Comparison of ENCODE assay signal across 9 mouse cellular contexts in genomic region chr11:86436843-86437242, GRCm38 (mm10). TPM values are rescaled to one million over a fixed set of nuclear protein-coding genes. Genes with fewer than 3 reads are reported as not detected.
DNase-seq lines count a peak whose midpoint lies in the region; ATAC-seq lines count a peak whose summit lies in the region.
"Had no signal": no experiment of that assay in that cellular context is flagged by ENCODE, and none has a peak within 500 bp of the region (broad histone marks: within the 10 kb centered on the region; RNA-seq: fewer than 3 reads in every experiment).

No protein-coding gene starts in this region.

- ATAC-seq in megakaryocyte progenitor cell, adult 5-6 weeks (replicated peaks; ENCODE audit: poor library complexity) = peak; percentile 90

- DNase-seq in cerebellum, adult 8-10 months = peak; percentile 6
- no peak for DNase-seq in cerebellum, adult 11-12 months
- peak; percentile 31 to 47 for DNase-seq in left cerebral cortex, postnatal 10 days (ENCODE audit: extremely low spot score in 1 of 2, low spot score in 2 of 2)
- DNase-seq in left cerebral cortex, adult 9 months (ENCODE audit: low spot score in 2 of 2) = no peak
- DNase-seq in adrenal gland, postnatal 25 days = peak; percentile 13
- peak; percentile 14 to 21 for DNase-seq in heart, postnatal 10 days
- DNase-seq in ovary, postnatal 14 days (ENCODE audit: low spot score) = no peak
- DNase-seq: liver, embryonic 13.5 days had no signal

- intact Hi-C loops in left cerebral cortex, postnatal 10 days (cut with DNase I) = loop anchor here (5.0 kb wide), 1 partner anchor 80 kb away; the partner anchor contains the start of gene Med13
- intact Hi-C loops in heart, postnatal 10 days (cut with DNase I) = no loop called here

RNA-seq across cellular contexts. Expression of gene Rnft1, which starts 47.6 kb away (rescaled TPM):
- 10 to 100 TPM; 21.4 to 21.6 TPM for total RNA-seq in left cerebral cortex, postnatal 10 days (2021)
- 29.6 and 36.7 TPM in 2 replicates for total RNA-seq in adrenal gland, postnatal 25 days (2021)
- 10 to 100 TPM; 27.2 to 33.0 TPM for total RNA-seq in heart, postnatal 10 days (2021)
- 13.6 and 16.9 TPM in 2 replicates for total RNA-seq in megakaryocyte progenitor cell, adult 5-6 weeks (2015)
- total RNA-seq in megakaryocyte progenitor cell, adult 5-6 weeks (2017) = 14.7 and 17.2 TPM in 2 replicates

Comparison
In these comparisons a context has a peak if more than half of its experiments do, and no peak if none do; other contexts are left out.
1. DNase-seq: peak in cerebellum, adult 8-10 months (single experiment), left cerebral cortex, postnatal 10 days (2 of 2), adrenal gland, postnatal 25 days (single experiment) and heart, postnatal 10 days (2 of 2); none in cerebellum, adult 11-12 months (single experiment), left cerebral cortex, adult 9 months (0 of 2) and ovary, postnatal 14 days (single experiment).